Mouse (Mus musculus): ENCODE results near the gene Dbp.

GRCm38 (mm10) chr7:45683396-45684050 is 21.4 kb upstream of the Dbp start, which contains the start of gene Ntn5:
- TF ChIP-seq POLR2A (IDR thresholded peaks at IDR 0.05; ENCODE audit: borderline replicate concordance, low read depth, low read length) (no peak), CTCF (IDR thresholded peaks at IDR 0.05; ENCODE audit: low read depth, low read length) (no peak)
